Mouse (Mus musculus) frontal cortex, postnatal 25 days (tissue): Measurements from ENCODE around the gene Arl9.
"Not testable (repeated sequence)": the region's sequence is repeated elsewhere in the genome, so short reads cannot be mapped to it uniquely, and the experiment has no call there.

Source experiments
- DNase-seq, 2 experiments: peaks; one replicate each; pipeline ENCODE4 v3.0.0; 2022; ENCODE audit warnings: low spot score in 2 of 2

The Arl9 gene

DNA sequence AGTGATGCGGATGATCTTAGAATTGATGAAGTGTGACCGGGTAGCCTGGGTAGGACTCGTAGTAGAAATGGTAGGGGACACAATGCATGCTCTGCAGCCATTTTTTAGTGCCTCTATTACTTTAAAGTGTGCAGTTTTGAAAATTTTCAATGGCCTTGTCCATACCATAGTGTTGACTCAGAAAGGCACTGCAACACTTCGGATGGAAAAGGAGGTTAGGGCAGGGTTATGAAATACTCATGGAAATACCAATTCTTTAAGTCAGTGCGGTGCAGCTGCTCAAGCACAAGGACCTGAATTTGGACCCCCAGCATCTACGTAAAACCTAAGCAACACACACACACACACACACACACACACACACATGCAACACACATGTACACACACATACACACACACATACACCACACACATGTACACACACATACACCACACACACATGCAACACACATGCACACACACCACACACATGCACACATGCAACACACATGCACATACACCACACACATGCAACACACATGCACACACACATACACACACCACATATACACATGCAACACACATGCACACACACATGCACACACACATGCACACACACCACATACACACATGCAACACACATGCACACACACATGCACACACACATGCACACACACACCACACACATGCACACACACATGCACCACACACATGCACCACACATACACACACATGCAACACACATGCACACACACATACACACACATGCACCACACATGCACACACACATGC lies at the start of gene Arl9:
Gene Arl9, plus strand, starts transcription at position 5 of the 771 bp plus-strand sequence.
- no peak for DNase-seq

DNA sequence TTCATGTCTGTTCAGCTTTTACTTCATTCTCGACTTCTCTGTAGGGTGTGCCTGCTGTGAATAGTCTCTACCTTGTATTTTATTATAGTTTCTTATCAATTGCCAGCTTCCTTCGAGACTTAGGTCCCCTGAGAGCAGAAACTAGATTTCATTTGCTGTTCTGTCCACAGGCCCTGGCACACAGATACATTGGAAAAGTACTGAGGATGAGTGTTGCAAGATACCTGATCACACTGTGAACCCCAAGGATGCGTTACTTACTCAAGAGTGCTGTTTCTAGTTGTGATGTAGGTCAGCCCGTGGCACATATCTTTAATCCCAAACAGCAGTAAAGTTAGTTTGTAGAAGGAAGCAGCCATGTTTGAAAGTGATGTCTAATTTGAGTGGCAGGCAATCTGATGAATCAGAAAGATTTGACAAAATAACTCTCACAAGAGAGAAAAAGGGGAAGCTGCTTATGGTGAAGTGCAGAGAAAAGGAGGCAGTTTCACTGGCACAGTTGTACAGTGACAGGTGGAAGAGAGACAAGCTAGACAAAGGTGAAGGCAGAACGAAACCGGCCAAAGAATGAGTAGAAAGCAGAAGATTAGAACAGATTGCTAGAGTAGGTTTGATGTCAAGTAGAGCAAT lies 49.5 kb upstream of the Arl9 start:
- no peak for DNase-seq

DNA sequence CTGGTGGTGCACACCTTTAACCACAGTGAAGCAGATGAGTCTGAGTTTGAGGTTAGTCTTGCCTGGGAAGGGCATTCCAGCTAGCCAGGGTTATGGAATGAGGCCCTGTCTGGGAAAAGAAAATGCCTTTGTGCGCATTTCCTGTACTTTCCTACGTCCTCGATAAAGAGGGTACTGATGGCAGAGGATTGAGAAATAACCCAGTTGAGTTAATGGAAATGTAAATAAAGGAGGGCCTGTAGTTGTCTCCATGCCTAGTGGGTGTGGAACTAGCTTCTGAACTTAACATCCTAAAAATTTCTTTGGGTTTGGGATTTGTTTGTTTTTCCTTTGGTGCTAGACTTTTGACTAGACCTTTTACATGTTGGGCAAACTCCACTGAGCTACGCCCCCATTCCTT lies 48.4 kb upstream of the Arl9 start:
- no peak for DNase-seq

DNA sequence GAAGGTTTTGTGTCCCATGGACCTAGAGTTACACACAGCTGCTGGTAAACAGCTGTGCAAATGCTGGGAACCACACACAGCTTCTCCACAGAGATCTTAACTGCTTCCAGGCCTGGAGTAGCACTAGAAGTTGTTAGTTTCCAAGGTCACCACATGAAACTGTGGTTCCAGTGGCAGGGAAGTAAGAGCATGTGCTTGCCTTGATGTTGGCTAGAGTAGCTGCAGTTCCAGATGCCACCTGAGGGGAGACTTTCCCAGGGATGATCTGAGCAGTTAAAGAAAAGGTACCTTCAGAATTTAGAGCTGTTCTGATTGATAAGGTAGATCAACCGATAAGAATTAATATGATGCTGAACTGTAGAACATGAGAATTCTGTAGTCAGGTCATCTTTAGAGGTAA lies 45.9 kb upstream of the Arl9 start:
- no peak for DNase-seq

DNA sequence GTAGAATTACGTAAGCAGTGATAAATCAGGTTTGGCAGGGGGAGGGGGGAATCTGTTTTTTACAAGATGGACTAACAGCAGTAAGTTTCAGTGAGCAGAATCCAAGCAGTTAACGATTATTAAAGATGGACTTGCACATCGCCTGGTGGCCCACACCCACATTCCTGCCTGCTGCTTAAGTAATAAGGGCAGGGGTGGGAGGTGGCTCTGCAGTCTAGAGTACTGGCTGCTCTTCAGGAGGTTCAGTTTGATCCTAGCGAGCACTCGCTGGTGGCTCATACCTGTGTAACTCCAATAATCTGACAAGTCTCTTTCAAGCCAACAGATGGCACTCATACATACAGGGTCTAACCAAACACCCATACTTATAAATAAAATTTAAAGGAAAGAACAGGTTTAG lies 44.3 kb upstream of the Arl9 start:
- DNase-seq = no peak

DNA sequence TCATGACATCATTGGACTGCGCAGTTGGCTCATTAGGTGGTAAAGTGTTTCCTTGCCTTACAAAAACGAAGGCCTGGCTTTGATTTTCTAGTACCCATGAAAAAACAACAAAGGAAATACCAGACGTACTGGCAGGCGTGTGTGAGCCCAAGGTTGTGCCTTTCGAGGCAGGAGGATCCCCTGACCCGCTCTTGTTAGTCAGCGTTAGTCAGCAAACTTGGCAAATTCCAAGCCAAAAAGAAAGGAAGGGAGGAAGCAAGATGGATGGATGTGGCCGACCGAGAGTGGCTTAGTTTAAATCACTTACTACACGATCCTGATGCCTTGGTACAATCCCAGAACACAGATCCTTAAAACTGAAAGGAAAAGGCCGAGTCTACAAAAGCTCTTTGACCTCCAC lies 41.3 kb upstream of the Arl9 start:
- no peak for DNase-seq

DNA sequence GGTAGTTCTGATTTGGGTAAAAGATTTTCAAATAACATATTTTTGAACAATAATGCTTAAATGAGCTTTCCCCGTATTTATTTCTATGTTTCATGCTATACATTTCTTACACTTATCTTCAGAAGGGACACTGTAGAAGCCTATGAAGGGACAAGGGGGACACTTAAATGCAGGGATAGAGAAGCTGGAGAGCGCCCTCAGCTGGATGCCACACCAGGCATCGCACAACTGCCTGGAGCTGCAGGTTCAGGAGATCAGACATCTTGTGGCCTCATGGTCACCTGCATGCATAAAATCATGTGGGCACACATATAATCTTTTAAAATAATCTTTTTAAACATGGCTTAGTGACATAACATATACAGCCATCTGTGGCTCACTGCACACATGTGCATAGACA lies 39.2 kb upstream of the Arl9 start:
- DNase-seq = no peak

DNA sequence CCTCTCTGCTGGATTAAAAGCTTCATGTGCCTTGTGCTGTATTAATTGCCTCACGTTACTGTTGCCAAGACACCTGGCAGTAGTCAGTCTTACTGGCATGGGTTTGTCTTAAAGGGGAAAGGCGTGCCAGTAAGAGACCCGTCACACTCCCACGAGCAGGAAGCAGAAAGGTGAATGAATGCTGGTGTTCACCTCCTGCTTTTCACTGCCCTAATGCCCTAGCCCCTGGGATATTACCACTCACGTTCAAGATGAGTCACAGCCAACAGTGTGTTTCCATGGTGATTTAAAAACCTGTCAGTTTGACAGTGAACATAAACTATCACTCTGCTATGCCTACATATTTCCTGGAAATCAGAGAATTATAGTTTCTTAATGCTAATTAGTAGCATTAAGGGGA lies 34.6 kb upstream of the Arl9 start:
- DNase-seq = no peak

DNA sequence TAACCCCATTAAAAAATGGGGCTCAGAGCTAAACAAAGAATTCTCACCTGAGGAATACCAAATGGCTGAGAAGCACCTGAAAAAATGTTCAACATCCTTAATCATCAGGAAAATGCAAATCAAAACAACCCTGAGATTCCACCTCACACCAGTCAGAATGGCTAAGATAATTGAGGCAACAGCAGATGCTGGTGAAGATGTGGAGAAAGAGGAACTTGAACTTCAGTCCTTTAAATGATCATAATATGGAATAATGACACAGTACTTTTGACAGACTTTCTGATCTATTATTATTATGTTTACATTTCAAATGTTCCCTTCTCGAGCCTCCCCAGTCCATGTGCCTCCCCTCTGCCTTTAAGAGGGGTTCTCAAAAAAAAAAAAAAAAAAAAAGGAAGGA lies 32.7 kb upstream of the Arl9 start:
- not testable (repeated sequence) for DNase-seq

DNA sequence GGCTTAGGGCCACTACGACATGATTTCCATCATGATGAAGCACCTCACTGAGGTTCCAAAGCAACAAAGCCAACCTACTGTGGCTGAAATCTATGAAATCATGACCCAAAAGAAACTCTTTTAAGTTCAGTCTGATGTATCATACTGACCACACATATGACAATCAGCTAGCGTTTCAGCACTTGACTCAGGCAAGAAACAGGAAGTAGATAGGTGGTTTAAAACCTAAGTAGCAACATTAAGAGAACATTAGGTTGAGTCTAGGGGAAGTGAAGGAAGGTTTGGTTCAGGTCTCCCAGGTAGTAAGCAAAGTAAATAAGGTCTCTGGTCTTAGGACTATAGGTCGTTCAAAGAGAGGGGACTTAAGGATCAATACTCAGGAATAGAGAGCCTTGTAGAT lies 30.4 kb upstream of the Arl9 start:
- DNase-seq = no peak

DNA sequence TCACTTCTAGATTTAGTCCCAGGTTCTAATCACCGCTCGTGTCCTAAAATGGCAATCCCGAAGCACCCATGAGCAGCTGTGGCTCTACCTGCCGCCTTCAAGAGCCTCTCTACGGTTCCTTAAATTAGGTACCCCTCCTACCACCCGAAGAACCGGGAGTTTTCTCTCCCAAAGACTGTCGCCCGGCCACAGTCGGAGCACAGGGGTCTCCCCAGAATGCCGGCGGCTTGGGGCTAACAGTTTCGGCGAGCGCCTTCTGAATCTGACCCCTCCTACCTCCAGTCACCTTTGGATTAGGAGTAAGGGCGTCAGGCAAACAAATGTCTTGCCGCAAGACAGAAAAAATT lies 29.7 kb upstream of the Arl9 start:
- DNase-seq = no peak

DNA sequence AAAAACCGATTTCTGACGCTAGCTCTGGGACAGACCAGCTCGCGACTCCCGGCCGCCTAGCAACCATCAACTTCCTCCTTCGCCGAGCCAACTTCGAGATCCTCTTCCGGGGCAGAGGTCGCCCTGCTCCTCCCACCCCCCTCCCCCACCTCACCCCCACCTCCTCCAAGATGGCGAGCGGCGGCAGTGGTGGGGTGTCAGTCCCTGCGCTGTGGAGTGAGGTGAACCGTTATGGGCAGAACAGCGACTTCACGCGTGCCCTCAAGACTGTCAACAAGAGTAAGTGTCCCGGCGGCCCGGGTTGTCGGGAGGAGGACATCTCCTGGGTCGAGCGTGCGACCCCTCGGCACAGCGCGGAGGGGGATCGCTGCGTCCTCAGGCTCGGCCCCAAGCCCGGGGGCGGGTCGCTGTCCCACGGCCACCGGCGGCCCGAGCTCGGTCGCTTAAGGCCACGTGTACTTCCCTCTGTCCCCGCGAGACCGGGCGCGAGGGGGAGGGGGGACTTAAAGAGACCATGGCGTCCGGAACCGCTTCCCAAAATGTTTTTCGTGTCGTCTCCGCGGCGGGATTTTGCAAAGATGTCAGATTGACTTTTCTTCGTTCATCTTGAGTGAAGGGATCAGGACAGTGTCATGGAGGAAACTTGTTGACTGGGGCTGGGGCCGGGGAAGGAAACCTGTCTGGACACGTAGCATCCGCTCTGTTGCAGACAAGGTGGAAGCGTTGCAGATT lies 29.1 kb upstream of the Arl9 start, which contains the start of gene Srp72:
Gene Srp72, plus strand, starts transcription at position 130 of the 732 bp plus-strand sequence.
- DNase-seq = peak; percentile 50 to 68

DNA sequence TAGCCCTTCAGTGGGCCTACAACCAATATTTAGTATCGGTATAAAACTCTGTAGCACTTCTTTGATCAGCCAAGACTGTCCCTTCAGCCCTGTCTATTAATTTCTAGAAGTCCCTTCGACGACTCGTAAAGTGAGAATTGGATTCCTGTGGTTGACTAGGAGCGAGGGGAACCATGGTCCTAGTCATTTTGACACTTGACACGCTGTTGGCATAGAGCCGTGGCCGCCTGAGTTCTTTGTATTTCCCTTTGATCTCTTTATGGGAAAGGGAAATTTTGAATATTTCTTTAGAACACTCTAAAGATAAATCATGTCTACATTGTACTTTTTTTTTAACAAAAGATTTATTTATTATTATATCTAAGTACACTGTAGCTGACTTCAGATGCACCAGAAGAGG lies 28.1 kb upstream of the Arl9 start:
- no peak for DNase-seq

DNA sequence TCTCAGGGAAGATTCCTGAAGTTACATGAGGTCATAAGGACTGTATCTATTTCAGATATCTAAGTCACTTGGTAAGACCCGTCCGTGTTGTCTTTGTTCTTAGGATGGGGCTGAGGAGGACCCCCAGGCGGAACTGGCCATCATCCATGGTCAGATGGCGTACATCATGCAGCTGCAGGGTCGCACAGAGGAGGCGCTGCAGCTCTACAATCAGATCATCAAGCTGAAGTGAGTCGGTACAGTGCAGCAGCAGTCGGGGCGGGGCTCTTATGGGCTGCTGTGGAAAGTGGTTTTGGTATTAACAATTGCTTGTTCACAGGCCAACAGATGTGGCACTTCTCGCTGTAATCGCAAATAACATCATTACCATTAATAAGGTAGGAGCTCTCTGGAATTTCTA lies 19.8 kb upstream of the Arl9 start:
- DNase-seq = no peak

DNA sequence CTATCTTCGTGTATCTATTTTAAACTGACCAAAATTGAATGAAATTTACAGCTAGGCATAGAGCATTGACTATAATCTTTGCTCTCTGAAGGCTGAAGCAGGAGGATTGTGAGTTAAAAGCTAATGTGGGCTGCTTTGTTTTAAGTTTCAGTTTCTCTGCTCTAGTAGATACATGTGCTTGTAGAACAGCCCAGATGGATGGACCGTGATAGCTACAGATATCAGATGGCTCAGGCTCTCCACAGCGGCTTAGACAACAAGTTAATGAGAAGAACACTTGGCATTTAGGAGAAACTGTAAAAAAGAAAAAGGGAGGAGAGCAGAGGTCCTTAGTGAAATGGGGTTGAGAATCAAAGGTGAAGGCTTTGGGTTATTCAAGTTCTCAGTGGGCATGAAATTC lies 13.1 kb upstream of the Arl9 start:
- DNase-seq = no peak

DNA sequence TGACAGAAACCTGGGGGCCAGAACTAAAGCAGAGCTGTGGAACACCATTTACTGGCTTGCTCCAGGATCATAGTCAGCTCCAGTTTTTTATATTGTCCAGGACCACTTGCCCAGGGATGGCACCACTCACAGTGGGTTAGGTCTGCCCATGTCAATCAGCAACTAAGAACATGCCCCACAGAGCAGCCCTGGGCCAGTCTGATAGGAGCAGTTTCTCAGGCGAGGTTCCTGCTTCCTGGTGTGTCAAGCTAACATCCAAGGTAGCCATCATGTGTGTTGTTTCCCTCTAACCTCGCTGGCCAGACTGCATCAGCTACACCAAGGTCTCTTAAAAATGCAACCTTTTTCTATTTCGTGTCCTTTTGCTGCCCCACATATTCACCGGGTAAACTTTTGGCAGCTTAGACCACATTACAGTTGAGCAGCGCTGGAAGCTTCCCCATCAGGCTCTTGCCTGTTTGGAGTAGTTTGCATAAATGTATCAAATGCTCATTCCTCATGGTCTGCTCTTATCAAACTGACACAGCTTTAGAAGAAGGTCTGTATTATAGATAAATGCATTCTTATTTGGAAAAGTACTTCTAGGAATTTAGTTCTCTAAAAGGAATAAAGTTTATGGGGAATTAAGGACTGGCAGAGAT lies 10.6 kb upstream of the Arl9 start:
- no peak for DNase-seq

DNA sequence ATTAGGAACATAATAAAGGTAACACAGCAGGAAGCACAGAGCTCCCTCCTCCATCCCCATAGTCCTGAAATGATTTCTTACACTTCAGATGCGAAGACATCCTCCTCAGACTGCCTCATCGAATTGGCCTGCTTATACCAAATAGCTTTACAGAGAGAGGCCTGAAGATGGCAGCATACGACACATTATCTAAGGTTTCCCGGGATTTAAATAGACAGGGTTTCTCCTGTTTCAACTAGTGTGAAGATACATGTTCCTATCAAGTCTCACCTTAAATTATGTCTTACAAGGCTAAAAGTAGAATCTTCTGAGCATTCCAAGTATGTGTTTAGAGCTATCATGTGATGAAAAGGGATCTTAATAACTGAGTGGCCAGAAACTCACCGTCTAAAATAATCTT lies 5.4 kb upstream of the Arl9 start:
- DNase-seq = no peak

DNA sequence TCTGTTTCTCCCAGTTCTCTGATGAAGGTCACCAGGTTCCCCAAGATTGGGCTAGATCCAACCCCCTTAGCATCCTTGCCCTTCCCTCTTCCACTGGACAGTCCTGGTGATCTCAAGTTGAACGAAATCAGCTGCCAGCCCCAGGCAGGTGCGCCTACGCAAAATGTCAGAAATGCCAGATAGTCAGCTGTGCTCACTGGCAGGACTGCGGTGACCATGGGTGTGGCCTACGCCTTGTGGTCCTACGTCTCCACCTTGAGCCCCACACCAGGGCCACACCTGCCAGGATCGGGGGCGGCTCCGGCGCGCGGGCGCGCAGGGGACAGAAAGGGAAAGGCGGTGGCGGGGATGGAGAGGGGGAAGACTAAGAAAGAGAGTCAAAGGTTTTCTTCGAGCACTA lies 2.7 kb upstream of the Arl9 start:
- no peak for DNase-seq

DNA sequence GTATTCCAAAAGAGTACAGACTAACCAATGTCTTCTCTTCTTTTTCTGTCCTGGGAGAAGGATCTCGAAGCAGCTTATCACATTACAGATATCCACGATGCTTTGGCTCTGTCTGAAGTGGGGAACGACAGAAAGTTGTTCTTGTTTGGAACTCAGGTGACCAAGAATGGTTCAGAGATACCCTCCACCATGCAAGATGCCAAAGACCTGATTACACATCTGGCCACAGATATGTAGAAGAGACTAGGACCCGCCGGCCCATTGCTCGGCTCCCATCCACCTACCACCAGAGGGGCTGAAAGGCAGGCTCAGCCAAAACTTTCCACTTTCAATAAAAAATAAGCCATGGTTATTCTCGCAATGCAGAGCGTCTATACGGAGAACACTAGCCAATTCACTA lies 6.5 kb downstream of the Arl9 start:
- DNase-seq = no peak

DNA sequence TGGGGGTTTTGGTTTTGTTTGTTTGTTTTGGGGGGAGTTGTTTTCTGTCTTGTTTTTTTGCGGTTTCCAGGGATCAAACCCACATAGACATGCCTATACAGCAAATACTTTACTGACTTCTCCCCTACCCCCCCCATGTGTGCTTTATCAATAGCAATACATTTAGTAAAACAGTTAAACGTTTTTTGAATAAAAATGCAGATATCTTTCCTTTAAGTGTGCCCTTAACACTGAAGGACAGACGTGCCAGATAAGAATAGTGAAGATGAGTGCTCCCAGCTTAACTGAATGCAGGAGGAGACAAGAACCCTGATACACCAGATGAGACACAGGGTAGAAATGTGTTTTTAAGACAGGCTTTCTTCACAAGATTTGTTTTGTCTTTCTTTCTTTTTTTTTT lies 7.2 kb downstream of the Arl9 start:
- DNase-seq = no peak

DNA sequence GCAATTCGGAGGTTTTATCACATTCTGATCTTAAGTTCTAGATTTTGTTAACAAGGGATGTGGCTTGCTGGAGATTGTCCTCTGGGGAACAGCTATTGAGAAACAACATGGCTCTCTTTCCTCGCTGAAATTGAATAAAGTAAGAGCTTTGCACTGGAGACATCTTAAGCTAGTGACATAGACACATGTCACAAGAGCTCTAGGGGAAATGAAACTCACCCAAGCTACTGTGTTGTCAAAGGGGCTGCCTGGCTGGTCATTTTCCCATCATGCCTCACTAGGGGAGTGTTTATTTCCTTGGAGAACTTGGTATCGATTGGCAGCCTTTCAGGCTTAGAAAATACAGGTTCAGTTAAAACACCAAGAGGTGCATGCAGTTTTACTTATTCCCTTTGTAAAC lies 9.3 kb downstream of the Arl9 start:
- no peak for DNase-seq
